Mouse (Mus musculus) splenic B cell, adult 2 months (primary cell): ENCODE measurements at regions not wholly inside any gene's neighbourhood (a gene's known extent, or its start where the extent isn't known, plus 50 kb on each side); places are given as distances from the start of the nearest gene placed in this dataset.

Experiments used
- DNase-seq: peaks from one replicate; pipeline ENCODE4 v3.0.0-alpha.2; 2011; ENCODE audit warnings: low read depth, low spot score
- H3K27me3 ChIP-seq: 2 replicates; pipeline ENCODE4 v1.6.1; 2012; ENCODE audit warnings: mild to moderate bottlenecking, low read length, moderate library complexity, mixed read lengths; ENCODE audit not compliant: control insufficient read depth, poor library complexity, insufficient read depth, severe bottlenecking
- H3K36me3 ChIP-seq: 2 replicates; pipeline ENCODE4 v1.6.1; 2012; ENCODE audit warnings: mild to moderate bottlenecking, low read length, moderate library complexity, mixed read lengths; ENCODE audit not compliant: control insufficient read depth, poor library complexity, insufficient read depth, severe bottlenecking

- no peaks in the 10 kb centered on the region; the same call in 1 of the 2 replicates for H3K27me3 ChIP-seq
- no peaks in the 10 kb centered on the region for H3K36me3 ChIP-seq
- no peak for DNase-seq
These were observed 171.3 kb upstream of the Kbtbd8 start for GRCm38 (mm10) chr6:94945715-94946114.

GRCm38 (mm10) chr6:94944196-94944595 is 172.8 kb upstream of the Kbtbd8 start:
- no peak for DNase-seq
- Histone ChIP-seq H3K36me3 (no peaks in the 10 kb centered on the region), H3K27me3 (no peaks in the 10 kb centered on the region; the same call in 1 of the 2 replicates)

GRCm38 (mm10) chr6:94938949-94939348 is 178.1 kb upstream of the Kbtbd8 start:
- Histone ChIP-seq H3K36me3 (no peaks in the 10 kb centered on the region), H3K27me3 (no peaks in the 10 kb centered on the region; the same call in 1 of the 2 replicates)
- no peak for DNase-seq

GRCm38 (mm10) chr6:94936206-94936605 is 180.8 kb upstream of the Kbtbd8 start:
- H3K27me3 ChIP-seq: no peaks in the 10 kb centered on the region
- H3K36me3 ChIP-seq: no peaks in the 10 kb centered on the region
- DNase-seq: no peak

- no peak for DNase-seq
- Histone ChIP-seq H3K27me3 (no peaks in the 10 kb centered on the region), H3K36me3 (no peaks in the 10 kb centered on the region)
These were observed 181.3 kb upstream of the Kbtbd8 start for GRCm38 (mm10) chr6:94935706-94936105.

GRCm38 (mm10) chr6:94927811-94928210 is 189.2 kb upstream of the Kbtbd8 start:
- H3K27me3 ChIP-seq: no peaks in the 10 kb centered on the region
- DNase-seq: no peak
- H3K36me3 ChIP-seq: no peaks in the 10 kb centered on the region

GRCm38 (mm10) chr6:94926652-94927211 is 190.3 kb upstream of the Kbtbd8 start:
- DNase-seq: no peak
- H3K36me3 ChIP-seq: no peaks in the 10 kb centered on the region
- H3K27me3 ChIP-seq: no peaks in the 10 kb centered on the region

- H3K36me3 ChIP-seq: no peaks in the 10 kb centered on the region
- DNase-seq: no peak
- H3K27me3 ChIP-seq: no peaks in the 10 kb centered on the region
These were observed 191.6 kb upstream of the Kbtbd8 start for GRCm38 (mm10) chr6:94925408-94925807.

GRCm38 (mm10) chr6:94924338-94925039 is 192.6 kb upstream of the Kbtbd8 start:
- H3K36me3 ChIP-seq: no peaks in the 10 kb centered on the region
- no peaks in the 10 kb centered on the region for H3K27me3 ChIP-seq
- DNase-seq: no peak

- Histone ChIP-seq H3K27me3 (no peaks in the 10 kb centered on the region), H3K36me3 (no peaks in the 10 kb centered on the region)
- DNase-seq: no peak
These were observed 195.3 kb upstream of the Kbtbd8 start for GRCm38 (mm10) chr6:94921741-94922140.

- no peak for DNase-seq
- no peaks in the 10 kb centered on the region for H3K36me3 ChIP-seq
- no peaks in the 10 kb centered on the region for H3K27me3 ChIP-seq
These were observed 196.3 kb upstream of the Kbtbd8 start for GRCm38 (mm10) chr6:94920770-94921169.

GRCm38 (mm10) chr6:94919194-94919743 is 197.8 kb upstream of the Kbtbd8 start:
- DNase-seq: no peak
- no peaks in the 10 kb centered on the region for H3K36me3 ChIP-seq
- no peaks in the 10 kb centered on the region for H3K27me3 ChIP-seq

GRCm38 (mm10) chr6:94915842-94916620 is 201.0 kb upstream of the Kbtbd8 start:
- Histone ChIP-seq H3K36me3 (no peaks in the 10 kb centered on the region), H3K27me3 (no peaks in the 10 kb centered on the region)
- DNase-seq: no peak

- H3K36me3 ChIP-seq: no peaks in the 10 kb centered on the region
- no peaks in the 10 kb centered on the region for H3K27me3 ChIP-seq
- DNase-seq: no peak
These were observed 205.2 kb upstream of the Kbtbd8 start for GRCm38 (mm10) chr6:94911836-94912235.

GRCm38 (mm10) chr6:94911374-94911773 is 205.7 kb upstream of the Kbtbd8 start:
- Histone ChIP-seq H3K36me3 (no peaks in the 10 kb centered on the region), H3K27me3 (no peaks in the 10 kb centered on the region)
- DNase-seq: no peak
